Mouse (Mus musculus): ENCODE data around the gene Gm10382. TPM values are rescaled to one million over a fixed set of nuclear protein-coding genes. Genes with fewer than 3 reads are reported as not detected.
"Not testable (repeated sequence)": the region's sequence is repeated elsewhere in the genome, so short reads cannot be mapped to it uniquely, and the experiment has no call there.

The Gm10382 gene
- total RNA-seq, 2 experiments from 2014 or later, result 0.46 TPM; not detected in 1

DNA sequence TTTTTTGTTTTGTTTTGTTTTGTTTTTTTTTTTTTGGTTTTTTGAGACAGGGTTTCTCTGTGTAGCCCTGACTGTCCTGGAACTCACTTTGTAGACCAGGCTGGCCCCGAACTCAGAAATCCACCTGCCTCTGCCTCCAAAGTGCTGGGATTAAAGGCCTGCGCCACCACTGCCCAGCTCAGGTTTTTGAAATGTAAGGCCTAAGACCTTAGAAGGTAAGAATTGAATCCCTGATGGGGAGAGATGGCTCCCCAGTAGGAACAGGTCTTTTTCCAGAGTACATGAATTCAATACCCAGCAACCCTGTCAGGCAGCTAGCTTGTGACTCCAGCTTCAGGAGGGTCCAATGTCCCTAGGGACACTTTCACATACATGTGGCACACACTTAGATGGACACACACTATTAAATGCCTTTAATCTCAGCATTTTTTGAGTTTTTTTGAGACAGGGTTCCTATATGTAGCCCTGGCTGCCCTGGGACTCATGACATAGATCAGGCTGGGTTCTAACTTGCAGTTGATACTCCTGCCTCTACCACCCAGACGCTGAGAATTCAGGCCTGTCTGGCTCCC lies 1.9 kb downstream of the Gm10382 start:
- no peak for DNase-seq (ENCODE audit: low spot score in 2 of 2)
- intact Hi-C loops (cut with DNase I), result loop anchor here (2.0 kb wide), 1 partner anchor 14 kb away; no protein-coding TSS in a partner anchor

DNA sequence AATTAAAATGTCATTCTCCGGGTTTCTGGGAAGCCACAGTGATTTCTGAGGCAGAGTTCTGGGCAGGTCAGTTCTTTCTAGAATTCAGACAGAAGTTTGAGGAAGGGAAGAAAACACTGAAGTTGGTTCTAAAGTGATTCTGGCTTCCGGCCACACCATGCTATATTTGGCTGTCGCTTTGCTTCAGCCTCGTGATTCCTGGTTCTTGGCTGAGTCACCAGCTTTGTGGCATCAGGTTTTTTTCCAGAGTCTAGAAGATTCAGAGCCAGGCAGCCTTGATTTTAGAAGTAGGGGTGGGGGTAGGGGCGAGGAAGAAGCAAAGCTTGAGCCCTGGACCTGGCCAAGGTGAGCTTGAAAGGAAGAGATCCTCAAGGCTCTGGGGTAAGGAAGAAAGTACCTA lies 2.5 kb downstream of the Gm10382 start:
- intact Hi-C loops (cut with DNase I), result loop anchor here (2.0 kb wide), 1 partner anchor 13 kb away; no protein-coding TSS in a partner anchor
- DNase-seq (ENCODE audit: low spot score in 2 of 2), result peak; percentile 86 to 97

DNA sequence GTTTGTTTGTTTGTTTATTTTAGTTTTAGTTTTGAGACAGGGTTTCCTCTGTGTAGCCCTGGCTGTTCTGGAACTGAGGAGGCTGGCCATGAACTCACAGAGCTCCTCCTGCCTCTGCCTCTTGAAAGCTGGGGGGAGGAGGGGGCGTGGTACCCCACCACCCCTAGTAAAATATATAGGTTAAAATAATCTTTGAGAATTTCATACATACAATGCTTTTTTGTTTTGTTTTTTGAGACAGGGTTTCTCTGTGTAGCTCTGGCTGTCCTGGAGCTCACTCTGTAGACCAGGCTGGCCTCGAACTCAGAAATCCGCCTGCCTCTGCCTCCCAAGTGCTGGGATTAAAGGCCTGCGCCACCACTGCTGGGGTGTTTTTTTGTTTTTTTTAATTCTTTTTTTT lies 3.1 kb downstream of the Gm10382 start:
- intact Hi-C loops (cut with DNase I); DNase-seq (ENCODE audit: low spot score in 2 of 2): not testable (repeated sequence)

DNA sequence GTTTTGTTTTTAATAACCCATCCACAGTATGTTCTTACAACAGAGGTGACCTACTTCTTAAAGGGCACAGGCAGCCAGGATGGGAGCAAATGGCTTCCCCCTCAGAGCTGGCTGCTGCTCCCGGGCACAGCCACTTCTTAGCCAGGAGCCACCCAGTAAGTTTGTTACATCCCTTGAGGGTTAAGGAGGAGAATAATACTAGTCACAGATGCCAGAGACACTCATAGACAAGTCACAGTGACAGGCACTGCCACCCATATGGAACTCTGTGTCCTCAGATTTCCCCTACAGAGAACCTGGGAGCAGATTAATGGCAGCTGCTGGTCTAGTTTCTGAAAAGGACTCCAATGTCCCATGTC lies 3.5 kb downstream of the Gm10382 start:
- DNase-seq (ENCODE audit: low spot score in 2 of 2), result no peak
- intact Hi-C loops (cut with DNase I), result no loop called here

DNA sequence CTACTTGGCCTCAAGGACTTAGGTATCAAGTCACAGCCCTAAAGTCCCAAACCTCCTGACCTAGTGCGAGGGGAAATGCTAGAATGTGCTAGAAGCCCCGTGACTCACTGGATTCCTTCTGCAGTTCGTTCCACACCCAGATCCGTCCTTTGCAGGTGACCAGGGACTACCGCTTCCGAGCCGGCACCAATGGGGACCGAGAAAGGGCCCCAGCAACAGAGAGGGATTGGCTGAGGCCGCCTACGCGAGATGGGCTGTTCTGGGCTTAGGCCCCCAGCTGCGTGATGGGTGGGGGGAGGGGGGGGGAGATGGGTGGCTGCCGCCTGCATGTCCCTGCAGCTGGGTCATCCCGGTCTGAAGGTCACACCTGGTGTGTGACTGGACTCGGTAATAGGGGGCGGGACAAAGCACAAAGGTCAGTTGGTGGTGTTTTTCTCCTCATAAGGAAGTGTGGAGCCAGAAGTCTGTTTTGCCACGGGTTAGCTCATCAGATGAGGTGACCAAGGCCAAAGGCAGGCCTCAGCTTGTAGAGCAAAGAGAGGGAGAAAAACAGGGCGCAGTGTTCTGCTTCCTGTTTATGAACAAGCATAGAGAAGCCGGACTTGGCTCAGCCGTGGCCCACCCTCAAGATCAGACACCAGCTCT lies 4.0 kb downstream of the Gm10382 start:
- DNase-seq (ENCODE audit: low spot score in 2 of 2), result peak; percentile 96 to 98
- intact Hi-C loops (cut with DNase I), result no loop called here

DNA sequence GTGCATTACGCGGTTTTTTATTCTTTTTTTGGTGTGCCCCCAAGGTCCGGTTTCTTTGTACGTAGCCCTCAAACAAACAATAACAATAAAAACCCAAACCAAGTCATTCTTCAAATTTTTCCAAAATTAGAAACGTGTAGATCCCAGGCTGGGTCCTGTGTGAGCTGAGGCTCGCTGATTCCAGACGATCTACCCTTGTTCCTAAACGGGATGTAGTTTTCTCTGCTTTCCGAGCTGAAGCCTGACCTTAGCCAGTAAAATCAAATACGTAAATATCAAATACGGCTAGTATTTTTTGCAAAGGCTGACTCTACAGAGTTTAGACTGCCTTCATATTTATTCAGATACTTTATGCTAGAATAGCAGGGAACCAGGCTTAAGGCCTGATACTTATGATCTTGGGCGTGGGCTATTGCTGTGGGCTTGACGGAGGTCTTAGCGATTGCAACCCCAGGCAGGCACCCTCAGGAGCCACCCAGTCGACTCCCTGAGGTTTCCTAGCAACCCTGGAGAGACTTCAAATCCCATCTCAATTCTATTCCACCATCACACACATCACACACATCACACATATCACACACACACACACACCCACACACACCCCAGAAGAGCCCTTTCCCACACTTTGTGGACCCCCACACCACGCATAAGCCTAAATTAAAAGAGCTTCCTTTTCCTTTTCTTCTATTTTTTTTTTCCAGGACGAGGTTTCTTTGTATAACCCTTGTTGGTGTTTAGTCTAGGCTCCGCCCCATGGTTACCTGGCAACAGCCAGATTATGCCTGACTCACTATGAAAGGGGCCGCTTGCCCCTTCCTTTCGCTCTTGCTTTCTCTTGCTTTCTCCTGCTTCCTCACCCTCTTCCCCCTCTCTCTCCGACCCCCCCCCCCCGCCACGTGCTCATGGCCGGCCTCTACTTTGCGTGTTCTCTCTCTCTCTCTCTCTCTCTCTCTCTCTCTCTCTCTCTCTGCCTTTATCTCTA lies 4.8 kb downstream of the Gm10382 start:
- DNase-seq (ENCODE audit: low spot score in 2 of 2), result peak; percentile 69 to 80
- intact Hi-C loops (cut with DNase I), result no loop called here

DNA sequence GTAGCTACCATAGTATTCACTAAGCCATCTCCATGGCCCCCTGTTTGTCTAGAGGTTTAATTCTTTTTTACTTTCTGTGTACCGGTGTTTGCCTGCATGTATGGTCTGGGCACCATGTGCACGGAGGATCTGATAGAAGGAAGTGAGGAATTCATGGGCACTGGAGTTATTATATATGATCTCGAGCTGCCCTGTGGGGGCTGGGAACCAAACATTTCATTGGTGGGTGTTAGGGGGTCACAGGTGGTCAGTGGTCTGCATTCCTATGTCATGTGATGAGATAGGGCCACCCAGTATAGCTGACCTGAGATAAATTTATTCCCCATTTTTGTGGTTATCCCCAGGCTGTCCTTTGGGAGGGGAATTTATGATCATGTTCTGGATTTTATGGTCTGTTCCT lies 5.9 kb downstream of the Gm10382 start:
- intact Hi-C loops (cut with DNase I), result no loop called here
- no peak for DNase-seq (ENCODE audit: low spot score in 2 of 2)

DNA sequence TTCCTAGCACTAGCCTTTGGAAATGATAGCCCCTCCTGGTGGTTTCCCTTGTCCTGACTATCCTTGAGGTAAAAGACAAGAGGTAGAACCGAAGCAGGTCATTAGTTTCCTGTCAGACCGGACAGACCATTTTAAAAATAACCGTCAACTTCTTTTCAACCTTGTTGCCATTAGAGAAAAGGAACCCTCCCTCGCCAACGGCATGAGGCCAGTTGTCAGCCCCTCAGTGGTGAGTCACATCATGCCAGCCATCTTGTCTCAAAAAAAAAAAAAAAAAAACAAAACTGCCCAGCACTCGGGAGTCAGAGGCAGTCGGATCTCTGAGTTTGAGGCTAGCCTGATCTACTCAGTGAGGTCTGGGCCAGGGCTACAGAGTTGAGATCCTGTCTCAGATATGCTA lies 11.8 kb downstream of the Gm10382 start:
- intact Hi-C loops (cut with DNase I), result no loop called here

DNA sequence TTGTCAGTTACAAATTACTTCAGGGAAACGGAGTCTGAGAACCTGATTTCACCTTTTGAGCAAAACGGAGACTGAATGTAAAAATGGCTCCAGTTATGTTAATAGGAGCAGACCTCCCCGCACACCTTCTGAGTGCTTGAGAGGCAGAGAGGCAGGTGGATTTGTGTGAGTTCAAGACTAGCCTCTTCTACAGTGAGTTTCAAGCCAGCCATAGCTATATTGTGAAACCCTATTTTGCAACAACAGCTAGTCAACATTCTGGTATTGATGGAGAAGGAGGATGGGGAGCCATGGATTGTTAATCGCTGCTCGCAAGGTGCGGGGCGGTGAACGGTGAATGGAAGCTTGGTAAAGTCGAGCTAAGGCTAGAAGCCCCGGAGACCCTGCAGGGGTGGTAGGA lies 13.4 kb downstream of the Gm10382 start:
- DNase-seq (ENCODE audit: low spot score in 2 of 2), result no peak
- intact Hi-C loops (cut with DNase I), result no loop called here

More for the DNA sequence above, 11.8 kb downstream of the Gm10382 start:
- no peak for DNase-seq (ENCODE audit: low spot score in 2 of 2)

DNA sequence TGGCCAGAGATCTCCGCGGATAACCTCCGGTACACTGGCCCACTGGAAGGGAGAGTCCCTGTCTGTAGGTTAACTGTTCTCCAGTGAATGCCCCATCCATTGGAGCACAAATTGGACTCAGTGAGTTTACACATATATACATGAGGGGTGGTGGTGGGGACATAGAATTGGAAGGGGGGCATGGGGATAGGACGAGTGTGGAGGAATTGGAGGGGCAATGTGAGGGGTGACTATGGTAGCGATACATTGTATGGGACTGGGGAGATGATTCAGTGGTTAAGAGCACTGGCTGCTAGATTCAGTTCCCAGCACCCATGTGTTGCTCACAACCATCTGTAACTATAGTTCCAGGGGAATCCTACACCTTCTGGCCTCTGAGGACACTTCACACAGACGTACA lies 13.9 kb downstream of the Gm10382 start:
- intact Hi-C loops (cut with DNase I), result no loop called here
- no peak for DNase-seq (ENCODE audit: low spot score in 2 of 2)

DNA sequence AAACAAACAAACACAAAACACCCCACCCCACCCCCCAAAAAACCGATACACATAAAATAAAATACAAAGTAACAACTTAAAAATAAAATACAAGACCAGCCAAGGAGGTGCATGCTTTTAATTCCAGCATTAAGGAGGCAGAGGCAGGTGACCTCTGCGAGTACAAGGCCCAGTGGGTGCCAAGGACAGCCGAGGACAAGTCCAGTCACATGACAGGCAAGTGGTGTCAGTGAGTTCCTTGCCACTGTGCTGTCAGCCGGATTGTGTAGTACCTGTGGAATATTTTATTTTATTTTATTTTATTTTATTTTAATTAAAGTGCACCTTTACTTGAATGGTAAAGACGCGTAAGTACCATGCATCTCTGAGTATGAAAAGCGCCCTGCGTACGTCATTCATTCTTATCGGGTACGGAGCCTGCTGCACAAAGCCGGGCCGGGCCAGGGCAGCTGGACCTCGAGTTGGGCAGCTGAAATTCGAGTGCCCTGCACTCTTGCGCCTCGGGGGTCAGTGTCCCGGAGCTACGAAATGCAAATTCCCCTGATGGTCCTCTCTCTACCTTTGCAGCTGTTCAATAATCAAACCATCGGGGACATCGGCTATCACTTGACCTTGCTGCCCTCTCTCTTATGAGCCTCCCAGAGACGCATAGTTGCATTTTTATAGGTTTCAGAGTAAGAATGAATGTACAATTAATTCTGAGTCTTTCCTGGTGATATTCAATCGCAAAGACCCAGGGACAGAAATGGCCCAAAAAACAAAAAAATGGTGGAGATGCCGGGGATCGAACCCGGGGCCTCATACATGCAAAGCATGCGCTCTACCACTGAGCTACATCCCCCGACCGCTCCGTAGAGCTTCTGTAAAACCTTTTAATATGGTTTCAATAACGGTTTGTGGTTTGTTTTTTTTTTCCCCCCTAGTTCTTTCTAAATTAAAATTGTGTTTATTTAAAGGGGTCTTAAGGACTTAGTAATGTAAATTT lies 14.7 kb downstream of the Gm10382 start:
- DNase-seq (ENCODE audit: low spot score in 2 of 2), result peak; percentile 76 to 82
- intact Hi-C loops (cut with DNase I), result loop anchor here (2.0 kb wide), 1 partner anchor 13 kb away; the partner anchor contains the start of gene Ubc

DNA sequence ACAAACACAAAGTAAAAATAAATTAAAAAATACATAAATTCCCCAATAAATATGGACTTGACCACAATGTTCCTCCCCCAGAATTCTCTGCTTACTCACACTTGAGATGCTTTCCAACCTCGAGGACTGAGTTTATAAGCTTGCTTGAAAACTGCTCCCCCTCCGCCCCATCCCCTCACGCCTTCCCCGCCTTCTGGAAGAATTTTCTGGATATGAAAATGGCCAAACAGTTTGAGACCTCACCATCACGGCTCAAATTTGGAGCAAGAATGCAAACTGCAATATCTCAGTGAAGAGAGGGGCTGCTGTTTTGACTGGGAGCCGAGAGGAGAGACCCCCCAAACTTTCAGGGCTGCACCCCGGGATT lies 15.4 kb downstream of the Gm10382 start:
- DNase-seq (ENCODE audit: low spot score in 2 of 2), result no peak
- intact Hi-C loops (cut with DNase I), result loop anchor here (2.0 kb wide), 1 partner anchor 14 kb away; the partner anchor contains the start of gene Ubc

DNA sequence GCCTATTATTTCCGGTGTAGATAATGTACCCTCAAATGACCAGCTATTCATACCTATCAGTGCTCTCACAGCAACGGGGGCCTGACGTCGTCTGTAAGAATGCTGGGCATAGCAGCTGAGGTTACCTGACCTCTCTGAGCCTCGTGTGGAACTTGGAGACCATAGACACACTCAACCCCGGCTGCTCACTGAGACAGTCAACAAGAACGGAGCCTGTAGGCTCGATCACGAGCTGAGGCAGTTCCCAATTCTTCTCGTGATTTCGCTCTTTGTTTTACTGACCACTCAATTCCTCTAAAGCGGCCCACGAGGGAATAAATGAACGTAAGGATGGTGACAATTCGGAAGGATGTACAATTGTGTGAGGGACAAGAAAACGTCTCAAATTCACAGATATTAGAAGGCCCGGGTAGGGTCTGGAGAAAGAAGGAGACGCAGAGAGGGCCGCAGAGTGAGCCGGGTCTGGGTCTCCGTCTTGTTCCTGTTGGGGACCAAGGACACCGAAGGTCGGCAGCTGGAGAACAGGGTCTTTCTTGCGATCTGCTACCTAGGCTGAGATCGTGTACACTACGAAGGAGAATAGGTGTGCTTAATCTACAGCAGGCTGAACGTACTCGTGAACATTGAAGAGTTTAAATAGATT lies 15.9 kb downstream of the Gm10382 start:
- DNase-seq (ENCODE audit: low spot score in 2 of 2), result peak; percentile 76 to 77
- intact Hi-C loops (cut with DNase I), result loop anchor here (2.0 kb wide), 1 partner anchor 14 kb away; the partner anchor contains the start of gene Ubc

DNA sequence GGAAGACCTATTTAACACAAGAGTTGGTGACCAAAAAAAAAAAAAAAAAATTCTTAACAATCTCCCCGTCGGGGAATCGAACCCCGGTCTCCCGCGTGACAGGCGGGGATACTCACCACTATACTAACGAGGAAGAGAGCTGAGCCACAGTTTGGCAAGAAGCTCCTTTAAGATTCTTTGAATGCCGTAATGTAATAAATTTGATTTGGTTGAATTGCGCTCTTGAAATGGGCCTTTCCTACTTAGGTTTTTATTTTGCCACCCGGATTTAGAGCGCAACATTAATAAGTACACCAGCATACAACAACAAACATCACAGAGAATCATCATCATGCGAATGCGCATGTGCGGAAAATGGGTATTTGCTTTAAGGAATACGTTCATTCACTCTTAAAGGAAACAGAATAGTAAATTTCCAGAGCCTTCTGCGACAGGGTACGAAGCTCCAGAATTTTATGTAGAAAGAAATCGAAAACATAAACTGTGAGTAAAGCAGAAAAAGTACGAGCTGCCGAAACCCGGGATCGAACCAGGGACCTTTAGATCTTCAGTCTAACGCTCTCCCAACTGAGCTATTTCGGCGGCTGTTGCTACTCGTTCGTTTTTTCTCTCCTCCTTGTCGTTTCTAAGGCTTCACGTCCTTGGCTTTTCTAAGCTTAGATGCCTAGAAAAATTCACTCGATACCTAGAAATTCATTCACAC lies 16.6 kb downstream of the Gm10382 start:
- intact Hi-C loops (cut with DNase I), result loop anchor here (2.0 kb wide), 1 partner anchor 15 kb away; the partner anchor contains the start of gene Ubc
- DNase-seq (ENCODE audit: low spot score in 2 of 2), result peak; percentile 89 to 94

DNA sequence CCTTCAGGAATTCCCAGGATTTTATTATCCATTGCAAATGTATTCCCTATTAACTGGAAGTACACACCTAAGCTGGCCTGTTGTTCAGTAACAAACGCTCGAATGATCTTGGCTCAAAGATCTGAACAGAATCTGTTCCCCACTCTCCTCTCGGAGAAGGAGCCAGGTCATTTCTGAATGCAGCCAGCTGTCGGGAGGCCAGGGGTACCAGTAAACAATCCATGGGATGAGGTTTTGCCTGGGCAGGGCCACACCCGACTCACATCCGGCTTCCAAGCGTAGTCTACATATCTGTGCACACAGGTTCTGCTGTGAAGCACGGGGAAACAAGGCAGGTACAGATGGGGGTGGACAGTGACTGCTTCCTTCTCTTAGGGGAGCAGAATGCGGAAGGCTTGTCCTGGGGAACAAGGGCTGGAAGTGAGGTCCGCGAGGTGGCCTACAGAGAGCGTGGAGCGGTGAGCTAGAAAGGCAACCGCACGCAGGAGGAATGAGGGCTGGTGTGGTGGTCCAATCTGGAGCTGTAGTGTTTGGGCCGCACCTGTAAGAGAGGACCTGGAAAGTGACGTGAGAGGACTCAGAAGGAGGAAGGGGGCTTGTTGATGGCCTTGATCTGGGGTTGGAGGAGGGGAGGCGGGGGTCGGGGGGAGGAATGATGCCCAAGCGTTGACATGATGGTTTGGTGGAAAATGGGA lies 17.3 kb downstream of the Gm10382 start:
- intact Hi-C loops (cut with DNase I), result no loop called here
- DNase-seq (ENCODE audit: low spot score in 2 of 2), result peak; percentile 67 to 71

DNA sequence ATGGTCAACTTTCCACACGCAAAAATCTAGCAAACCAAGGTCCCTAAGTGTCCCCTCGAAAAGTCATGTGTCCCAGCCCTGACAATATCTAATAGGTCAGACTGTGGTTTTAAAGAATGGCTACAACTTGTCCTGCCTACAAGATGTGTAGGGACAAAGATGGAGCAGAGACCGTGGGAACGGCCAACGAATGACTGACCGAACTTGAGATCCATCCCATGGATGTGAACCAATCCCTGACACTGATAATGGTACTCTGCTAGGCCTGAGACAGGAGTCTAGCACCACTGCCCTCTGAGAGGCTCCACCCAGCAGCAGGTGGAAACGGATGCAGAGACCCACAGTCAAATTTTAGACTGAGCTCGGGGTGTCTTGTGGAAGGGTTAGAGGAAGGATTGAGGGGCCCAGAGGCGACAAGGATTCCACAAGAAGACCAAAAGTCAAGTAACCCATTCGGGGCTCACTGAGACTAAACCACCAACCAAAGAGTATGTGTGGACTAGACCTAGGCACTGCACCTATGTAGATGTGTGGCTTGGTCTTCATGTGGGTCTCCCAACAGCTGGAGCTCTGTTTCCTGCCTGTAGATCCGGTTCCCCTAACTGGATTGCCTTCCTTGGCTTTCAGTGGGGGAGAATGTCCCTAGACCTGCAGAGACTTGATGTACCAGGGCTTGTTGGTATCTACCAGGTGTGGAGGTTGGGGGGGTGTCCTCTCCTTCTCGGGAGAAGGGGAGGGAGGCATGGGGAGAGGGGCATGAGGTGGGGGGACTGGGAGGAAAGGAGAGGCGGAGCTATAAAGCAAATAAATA lies 18.1 kb downstream of the Gm10382 start:
- intact Hi-C loops (cut with DNase I), result no loop called here

More for the DNA sequence above, 18.1 kb downstream of the Gm10382 start:
- no peak for DNase-seq (ENCODE audit: low spot score in 2 of 2)

All from left cerebral cortex, postnatal 25 days (tissue).